Mouse (Mus musculus) layer of hippocampus, adult 2 months (tissue): ENCODE measurements around the gene Fbxw5. TPM values are rescaled to one million over a fixed set of nuclear protein-coding genes. Genes with fewer than 3 reads are reported as not detected.
A peak's percentile ranks its signal among the peaks of the same experiment; 100 is the strongest.

Experiments used
- DNase-seq, 2 experiments: peaks; one replicate each; pipeline ENCODE4 v3.0.0; 2022; ENCODE audit warnings: low spot score in 2 of 2
- H3K27ac ChIP-seq: fragments of 200-600 bp; 2 replicates; pipeline ENCODE4 v1.8.1; 2022
- H3K4me3 ChIP-seq: fragments of 200-600 bp; 2 replicates; pipeline ENCODE4 v1.8.1; 2022; ENCODE audit warnings: mild to moderate bottlenecking
- CTCF ChIP-seq: fragments of 200-600 bp; conservative IDR thresholded peaks from 2 replicates; pipeline ENCODE4 v1.8.1; 2022; ENCODE audit warnings: antibody characterized with exemption, mild to moderate bottlenecking, moderate library complexity
- total RNA-seq, 2 experiments: library from RNA; stranded (reverse); gene quantifications; 2 replicates each; pipeline ENCODE4 v1.2.3; 2021

Gene Fbxw5
- total RNA-seq, 2 experiments from 2014 or later: 109 to 120 TPM

GRCm38 (mm10) chr2:25484901-25485647 lies 15.5 kb upstream of the Fbxw5 start:
- Histone ChIP-seq H3K4me3 (no peak overlapping the region), H3K27ac (no peak overlapping the region)
- DNase-seq: no peak
- TF ChIP-seq CTCF: no peak

DNA sequence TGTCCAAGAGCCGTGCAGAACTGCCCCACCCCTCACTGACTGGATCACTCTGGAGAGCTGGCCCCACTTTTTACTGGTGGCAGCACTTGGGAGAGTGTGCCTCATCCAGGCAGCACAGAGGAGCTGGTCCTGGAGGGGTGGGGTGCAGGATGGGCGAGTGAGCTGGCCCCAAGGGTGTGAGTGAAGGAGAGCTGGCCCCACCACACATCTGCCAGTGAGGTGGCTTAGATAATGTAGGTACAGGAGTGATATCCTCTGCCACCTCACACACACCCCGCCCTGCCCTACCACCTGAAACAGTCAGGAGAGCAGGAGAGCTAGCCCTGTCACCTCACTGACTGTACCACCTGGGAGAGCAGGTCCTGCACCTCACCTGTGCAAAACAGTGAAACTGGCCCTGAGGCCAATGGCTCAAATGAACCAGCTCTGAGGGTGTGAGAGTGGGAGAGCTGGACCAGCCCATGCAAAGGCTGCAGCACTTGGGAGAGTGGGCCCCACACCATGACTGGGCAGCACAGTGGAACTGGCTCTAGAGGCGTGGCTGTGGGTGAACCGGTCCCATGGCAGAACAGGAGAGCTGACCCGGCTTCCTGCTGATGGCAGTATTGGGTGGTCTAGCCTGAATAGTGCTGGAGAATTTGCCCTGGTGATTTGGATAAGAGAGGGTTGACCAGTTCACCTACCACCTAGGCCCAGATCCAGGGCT lies 12.4 kb upstream of the Fbxw5 start:
- no peak overlapping the region for H3K27ac ChIP-seq
- TF ChIP-seq CTCF: no peak

DNA sequence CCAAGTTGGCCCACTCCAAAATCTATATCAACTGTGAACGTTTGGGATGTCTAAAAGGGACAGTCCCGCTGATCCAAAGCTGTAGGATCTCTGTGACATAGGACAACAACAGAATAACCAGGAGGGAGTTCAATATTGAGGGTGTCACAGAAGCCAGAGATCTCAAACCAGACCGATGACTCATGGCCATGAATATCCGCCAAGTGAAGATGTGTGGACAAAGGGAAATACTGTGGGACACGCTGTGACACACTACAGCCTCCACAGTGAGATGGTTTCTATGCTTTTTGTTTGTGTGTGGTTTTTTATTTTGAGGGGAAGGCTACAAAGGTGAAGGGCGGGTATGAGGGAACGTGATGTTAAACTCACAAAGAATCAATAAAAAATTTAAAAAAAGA lies 11.9 kb upstream of the Fbxw5 start:
- no peak for DNase-seq
- Histone ChIP-seq H3K27ac (no peak overlapping the region), H3K4me3 (no peak overlapping the region)
- no peak for TF ChIP-seq CTCF

More for the DNA sequence above, 12.4 kb upstream of the Fbxw5 start:
- no peak overlapping the region for H3K4me3 ChIP-seq
- no peak for DNase-seq

GRCm38 (mm10) chr2:25492988-25493387 lies 7.6 kb upstream of the Fbxw5 start:
- TF ChIP-seq CTCF: no peak
- H3K27ac ChIP-seq: no peak overlapping the region
- no peak for DNase-seq

GRCm38 (mm10) chr2:25493476-25493961 lies 7.0 kb upstream of the Fbxw5 start, which contains the start of gene Lcn12:
Gene Lcn12 (minus strand): TSS chr2:25493911.
- H3K27ac ChIP-seq: no peak within 1 kb of the TSS
- no peak for DNase-seq
- no peak for TF ChIP-seq CTCF

More at GRCm38 (mm10) chr2:25492988-25493387, 7.6 kb upstream of the Fbxw5 start:
- H3K4me3 ChIP-seq: no peak overlapping the region

DNA sequence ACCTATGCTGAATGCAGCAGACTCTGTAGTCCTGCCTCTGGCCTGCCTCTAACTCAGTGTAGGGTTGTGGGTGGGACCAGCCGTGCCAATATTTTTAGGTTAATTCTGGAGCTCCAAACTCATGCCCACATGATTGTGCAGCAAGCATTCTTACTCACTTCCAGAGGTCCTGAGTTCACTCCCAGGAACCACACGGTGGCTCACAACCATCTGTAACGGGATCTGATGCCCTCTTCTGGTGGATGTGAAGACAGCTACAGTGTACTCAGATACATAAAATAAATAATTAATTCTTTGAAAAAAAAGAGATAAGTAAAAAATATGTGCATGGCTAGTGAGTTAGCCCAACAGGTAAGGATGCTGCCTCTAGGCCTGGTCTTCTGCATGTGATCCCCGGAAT lies 4.1 kb upstream of the Fbxw5 start:
- Histone ChIP-seq H3K27ac (no peak overlapping the region), H3K4me3 (no peak overlapping the region)
- DNase-seq: no peak
- peak; percentile 80 for TF ChIP-seq CTCF

More at GRCm38 (mm10) chr2:25493476-25493961, 7.0 kb upstream of the Fbxw5 start, which contains the start of gene Lcn12:
- H3K4me3 ChIP-seq: no peak within 1 kb of the TSS

DNA sequence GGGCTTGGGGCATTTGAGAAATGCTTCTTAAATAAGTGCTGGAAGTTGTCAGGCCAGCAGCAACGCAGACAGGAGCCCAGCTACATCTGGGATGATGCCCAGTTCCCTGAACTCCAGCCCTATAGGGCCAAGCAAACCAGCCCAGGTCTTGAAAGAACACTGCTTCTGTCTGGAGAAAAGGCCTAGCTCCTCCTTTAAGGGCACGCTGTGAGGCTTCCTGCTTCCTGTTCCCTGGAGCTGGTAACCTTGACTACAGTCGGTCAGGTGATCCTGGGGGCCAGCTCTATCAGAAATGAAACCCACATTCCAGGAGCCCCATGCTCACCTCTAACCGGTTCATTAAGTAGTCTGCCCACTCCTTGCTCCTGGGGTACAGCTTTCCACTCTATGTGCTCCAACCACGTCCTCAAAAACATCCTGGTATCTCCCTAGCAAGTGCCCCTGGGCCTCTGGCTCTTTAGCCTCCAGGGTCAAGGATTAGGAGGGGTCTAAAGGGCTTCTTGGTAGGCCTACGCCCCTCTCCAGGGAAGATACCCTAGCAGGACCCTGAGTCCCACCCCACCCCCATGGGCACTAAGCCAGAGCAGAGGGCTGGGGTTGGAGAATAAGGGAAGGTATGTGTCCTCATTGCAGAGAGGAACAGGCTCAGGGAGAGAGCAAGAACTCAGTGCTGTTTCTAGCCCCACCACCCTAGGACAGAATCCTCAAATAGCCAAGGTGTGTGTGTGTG lies 2.5 kb upstream of the Fbxw5 start:
- TF ChIP-seq CTCF: no peak
- Histone ChIP-seq H3K27ac (0 out of 2 replicates have a peak overlapping the region, but pooled peaks have one; percentile 18), H3K4me3 (no peak overlapping the region)
- no peak for DNase-seq

DNA sequence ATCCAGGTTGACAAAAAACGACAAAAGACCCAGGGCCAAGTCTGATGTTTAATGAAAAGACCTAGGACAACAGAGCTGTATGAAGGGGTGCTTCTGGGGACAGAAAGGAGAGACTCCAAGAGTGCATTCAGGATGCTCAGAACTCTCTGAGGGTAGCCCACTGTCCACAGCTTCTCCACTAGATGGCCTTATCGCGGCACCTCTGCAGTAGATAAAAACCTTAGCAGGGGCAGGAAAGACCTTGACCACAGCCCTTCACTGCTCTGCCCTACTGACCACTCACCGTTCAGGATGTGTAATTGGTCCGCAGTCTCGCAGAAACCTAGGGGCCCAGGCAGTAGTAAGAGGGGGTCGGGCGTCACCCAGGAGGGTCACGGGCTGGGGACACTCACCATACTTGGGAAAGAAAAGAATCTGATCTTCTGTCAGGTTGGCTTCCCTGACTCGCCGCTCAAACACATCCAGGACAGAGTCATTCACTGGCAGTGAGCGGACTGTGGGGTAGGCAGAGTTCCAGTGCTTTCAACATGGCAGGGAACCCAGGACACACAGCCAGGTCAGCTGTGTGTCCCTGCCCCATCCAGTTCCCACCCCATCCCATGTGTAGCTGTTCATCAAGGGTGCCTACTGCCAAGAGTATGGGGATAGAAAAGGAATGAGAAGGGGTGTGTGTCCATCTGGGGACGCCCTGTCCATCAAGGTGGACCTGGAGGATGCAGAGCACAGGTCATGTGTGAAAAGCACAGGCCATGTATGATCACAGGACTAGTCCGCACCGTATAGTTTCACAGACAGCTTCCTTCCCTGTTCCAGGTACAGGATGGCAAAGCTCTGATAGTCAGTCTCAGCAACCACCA lies 1.7 kb upstream of the Fbxw5 start:
- 0 out of 2 replicates have a peak, but pooled peaks have one; percentile 12 for TF ChIP-seq CTCF
- no peak for DNase-seq
- H3K27ac ChIP-seq: no peak overlapping the region
- no peak overlapping the region for H3K4me3 ChIP-seq

- TF ChIP-seq CTCF: no peak
- H3K4me3 ChIP-seq: peak overlapping the region; percentile 68
- DNase-seq: no peak
- H3K27ac ChIP-seq: peak overlapping the region; percentile 90
Measured at GRCm38 (mm10) chr2:25500071-25500575, 427 bp upstream of the Fbxw5 start.

GRCm38 (mm10) chr2:25501593-25502486 lies 1.3 kb downstream of the Fbxw5 start, which contains the start of gene C8g:
Gene C8g (minus strand): TSS chr2:25501719.
- DNase-seq: no peak
- TF ChIP-seq CTCF: peak; percentile 34

GRCm38 (mm10) chr2:25502726-25503125 lies 2.2 kb downstream of the Fbxw5 start:
- Histone ChIP-seq H3K27ac (no peak overlapping the region), H3K4me3 (no peak overlapping the region)
- TF ChIP-seq CTCF: no peak
- DNase-seq: no peak

More at GRCm38 (mm10) chr2:25501593-25502486, 1.3 kb downstream of the Fbxw5 start, which contains the start of gene C8g:
- H3K27ac ChIP-seq: peak within 1 kb of the TSS; percentile 96
- H3K4me3 ChIP-seq: peak within 1 kb of the TSS; percentile 68
